Mouse (Mus musculus) brown adipose tissue, adult 24 weeks (tissue): ENCODE results near the gene Efna1. TPM values are rescaled to one million over a fixed set of nuclear protein-coding genes. Genes with fewer than 3 reads are reported as not detected.

Experiments used
- H3K27ac ChIP-seq: fragments of 200-500 bp; replicated peaks from 2 replicates; pipeline ENCODE4 v1.5.1; 2012; ENCODE audit warnings: low read depth, mild to moderate bottlenecking, low read length
- H3K4me1 ChIP-seq: fragments of 200-500 bp; 2 replicates; pipeline ENCODE4 v1.6.1; 2012; ENCODE audit warnings: low read length, mixed read lengths; ENCODE audit not compliant: control insufficient read depth, insufficient read depth, insufficient read length
- H3K4me3 ChIP-seq: fragments of 200-500 bp; 2 replicates; pipeline ENCODE4 v1.5.1; 2012; ENCODE audit warnings: low read depth, mild to moderate bottlenecking, low read length, moderate library complexity; ENCODE audit not compliant: insufficient read depth
- polyA plus RNA-seq: library from polyadenylated mRNA; stranded (reverse); fragments of >200 nt; gene quantifications from 2 replicates; pipeline ENCODE4 v1.2.4, GENCODE M21; 2012; ENCODE audit not compliant: missing spikeins, insufficient read depth, insufficient read length

Efna1 gene
- polyA plus RNA-seq = 5.6 and 6.3 TPM in 2 replicates

DNA sequence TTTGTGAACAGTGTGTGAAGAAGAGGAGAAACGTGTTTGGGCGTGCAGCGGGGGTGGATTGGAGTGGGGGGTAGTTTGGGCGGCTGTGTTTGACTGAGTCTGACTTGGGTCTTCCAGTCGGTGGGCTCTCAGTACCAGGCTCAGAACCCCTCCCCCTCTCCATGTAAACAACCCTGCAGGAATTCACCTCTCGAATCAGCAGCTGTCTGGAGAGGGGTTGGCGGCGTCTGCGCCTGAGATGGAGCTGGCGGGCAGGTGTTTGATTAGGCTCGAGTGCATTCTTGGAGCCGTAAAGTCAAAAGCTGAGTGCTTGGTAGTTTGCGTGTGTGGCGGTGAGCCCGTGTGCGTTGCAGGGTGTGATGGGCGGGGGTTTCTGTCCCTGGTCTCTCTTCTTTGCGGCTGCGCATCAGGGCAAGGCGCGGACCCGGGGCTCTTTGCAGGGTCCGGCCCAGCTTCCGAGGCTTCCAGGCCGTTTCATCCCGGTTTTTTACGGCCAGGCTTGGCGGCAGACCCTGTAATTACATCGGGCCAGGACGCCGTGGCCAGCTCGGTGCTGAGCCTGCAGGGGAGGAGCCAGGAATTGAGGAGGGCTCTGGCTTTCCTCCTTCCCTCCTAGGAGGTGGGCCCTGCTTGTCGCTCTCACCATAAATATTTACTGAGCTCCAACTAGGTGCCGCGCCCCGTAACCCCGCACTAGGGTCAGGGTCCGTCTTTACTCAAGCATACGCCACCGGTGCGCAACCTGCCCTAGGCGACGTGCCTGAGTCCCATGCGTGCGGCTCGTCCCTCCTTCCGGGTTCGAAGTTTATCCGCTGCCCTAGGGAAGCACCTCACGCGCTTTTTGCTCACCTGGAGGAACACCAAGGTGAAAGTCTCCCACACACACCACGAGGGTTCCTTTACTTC, at the start of gene Efna1:
Gene Efna1, minus strand, starts transcription at position 537 of the 906 bp plus-strand sequence.
- H3K27ac ChIP-seq = peak within 1 kb of the TSS; percentile 47

DNA sequence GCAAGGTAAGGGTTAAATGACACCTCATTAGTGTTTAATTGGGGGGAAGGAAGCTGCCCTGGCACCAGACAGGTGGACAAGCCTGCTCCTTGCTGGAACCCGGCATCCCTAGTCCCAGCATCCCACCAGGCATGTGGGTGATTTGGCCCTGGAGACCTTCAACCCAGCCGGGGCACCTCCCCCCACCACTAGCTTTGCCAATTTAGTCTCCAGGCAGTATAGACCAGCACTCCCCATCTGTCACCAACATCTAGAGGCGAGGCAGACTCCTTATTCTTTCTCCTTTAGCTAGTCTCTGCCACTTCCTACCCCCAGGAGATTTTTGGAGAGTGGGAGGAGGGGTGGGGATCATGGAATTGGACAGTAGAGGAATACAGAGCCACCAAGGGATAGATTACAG, 49.4 kb upstream of the Efna1 start:
- Histone ChIP-seq H3K4me1 (no peaks in the 10 kb centered on the region), H3K27ac (no peak overlapping the region), H3K4me3 (no peak overlapping the region)

More for the DNA sequence above, at the start of gene Efna1:
- Histone ChIP-seq H3K4me1 (peaks cover 7% of the 10 kb centered on the region), H3K4me3 (peak within 1 kb of the TSS; percentile 76)

- Histone ChIP-seq H3K4me1 (no peaks in the 10 kb centered on the region), H3K4me3 (no peak overlapping the region), H3K27ac (no peak overlapping the region)
Observed at GRCm38 (mm10) chr3:89328623-89329022, 47.7 kb upstream of the Efna1 start.

- no peak overlapping the region for H3K27ac ChIP-seq
- H3K4me1 ChIP-seq = peaks cover 1% of the 10 kb centered on the region; the same call in 1 of the 2 replicates
- H3K4me3 ChIP-seq = no peak overlapping the region
Observed at GRCm38 (mm10) chr3:89327371-89327870, 46.5 kb upstream of the Efna1 start.

DNA sequence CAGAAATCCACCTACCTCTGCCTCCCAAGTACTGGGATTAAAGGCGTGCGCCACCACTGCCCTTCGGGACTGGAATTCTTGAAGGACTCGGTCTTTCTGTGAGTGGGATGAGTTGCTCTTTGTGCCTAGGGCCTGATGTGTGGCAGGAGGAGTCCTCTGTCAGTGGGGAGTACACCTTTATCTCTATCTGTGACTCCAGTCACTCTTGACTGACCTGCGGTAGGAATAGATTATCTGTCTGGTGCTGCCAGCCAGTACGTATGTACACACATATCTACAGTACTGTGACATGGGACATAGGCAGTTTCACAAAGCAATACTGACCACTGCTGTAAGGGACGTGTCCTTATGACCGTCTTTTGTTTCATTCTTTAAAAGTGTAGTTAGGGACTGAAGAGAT, 44.9 kb upstream of the Efna1 start:
- Histone ChIP-seq H3K4me1 (peaks cover 14% of the 10 kb centered on the region; the same call in 1 of the 2 replicates), H3K27ac (no peak overlapping the region), H3K4me3 (no peak overlapping the region)

GRCm38 (mm10) chr3:89322514-89323165, 41.7 kb upstream of the Efna1 start, which contains the start of gene Efna3:
Gene Efna3 (minus strand): TSS chr3:89322965.
- Histone ChIP-seq H3K4me1 (peaks cover 16% of the 10 kb centered on the region; the same call in 1 of the 2 replicates), H3K4me3 (peak within 1 kb of the TSS; percentile 54), H3K27ac (no peak within 1 kb of the TSS)

DNA sequence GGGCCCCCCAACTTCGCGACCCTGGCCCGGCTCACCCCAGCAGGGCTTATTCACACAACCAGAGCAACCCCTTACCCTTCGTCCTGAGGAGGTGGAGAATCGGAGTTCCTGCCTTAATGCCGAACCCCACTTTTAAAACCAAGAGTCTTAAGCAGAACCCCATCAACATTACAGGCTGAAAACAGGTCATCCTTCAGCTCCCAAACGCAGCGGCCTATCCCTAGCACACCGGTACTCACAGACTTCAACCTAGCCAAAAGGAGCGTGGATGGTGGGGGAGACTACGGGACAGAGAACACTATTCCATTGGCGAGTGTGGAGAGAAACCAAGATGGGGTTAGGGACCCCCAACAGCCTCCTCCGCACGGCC, 41.2 kb upstream of the Efna1 start:
- Histone ChIP-seq H3K4me1 (peaks cover 16% of the 10 kb centered on the region; the same call in 1 of the 2 replicates), H3K27ac (no peak overlapping the region), H3K4me3 (peak overlapping the region; percentile 54)

- Histone ChIP-seq H3K27ac (no peak overlapping the region), H3K4me1 (peaks cover 16% of the 10 kb centered on the region; the same call in 1 of the 2 replicates), H3K4me3 (peak overlapping the region; percentile 54)
Observed at GRCm38 (mm10) chr3:89321183-89322130, 40.5 kb upstream of the Efna1 start.

- H3K4me1 ChIP-seq = peaks cover 16% of the 10 kb centered on the region; the same call in 1 of the 2 replicates
- no peak overlapping the region for H3K27ac ChIP-seq
- peak overlapping the region; percentile 18; the same call in 1 of the 2 replicates for H3K4me3 ChIP-seq
Observed at GRCm38 (mm10) chr3:89320581-89321182, 39.7 kb upstream of the Efna1 start.

GRCm38 (mm10) chr3:89319591-89320350, 38.8 kb upstream of the Efna1 start:
- H3K4me1 ChIP-seq = peaks cover 20% of the 10 kb centered on the region; the same call in 1 of the 2 replicates
- H3K27ac ChIP-seq = no peak overlapping the region
- H3K4me3 ChIP-seq = peak overlapping the region; percentile 22

- Histone ChIP-seq H3K4me1 (peaks cover 20% of the 10 kb centered on the region; the same call in 1 of the 2 replicates), H3K4me3 (no peak overlapping the region; the same call in 1 of the 2 replicates), H3K27ac (no peak overlapping the region)
Observed at GRCm38 (mm10) chr3:89318971-89319590, 38.1 kb upstream of the Efna1 start.

GRCm38 (mm10) chr3:89318316-89318715, 37.4 kb upstream of the Efna1 start:
- H3K4me3 ChIP-seq = no peak overlapping the region
- no peak overlapping the region for H3K27ac ChIP-seq
- H3K4me1 ChIP-seq = peaks cover 20% of the 10 kb centered on the region; the same call in 1 of the 2 replicates

DNA sequence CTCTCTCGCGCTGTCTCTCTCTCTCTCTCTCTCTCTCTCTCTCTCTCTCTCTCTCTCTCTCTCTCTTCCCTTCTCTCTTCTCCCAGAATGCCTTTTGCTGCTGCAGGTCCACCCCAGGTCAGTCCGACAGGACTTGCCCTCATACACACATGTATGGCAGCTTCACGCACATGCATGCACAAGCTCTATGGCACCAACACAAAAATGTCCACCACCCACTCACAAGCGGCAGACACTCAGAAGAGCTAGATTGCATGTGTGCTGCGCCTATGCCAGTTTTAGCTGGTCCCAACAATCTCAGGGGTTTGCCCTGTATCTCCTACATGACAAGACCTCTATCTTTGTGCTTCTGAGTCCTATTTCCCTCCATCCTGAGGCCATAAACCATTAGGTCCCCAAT, 36.3 kb upstream of the Efna1 start:
- H3K27ac ChIP-seq = no peak overlapping the region
- peaks cover 18% of the 10 kb centered on the region; the same call in 1 of the 2 replicates for H3K4me1 ChIP-seq
- no peak overlapping the region for H3K4me3 ChIP-seq
